Mouse (Mus musculus) intestine, postnatal 0 days (tissue): Measurements from ENCODE around the gene Platr17. TPM values are rescaled to one million over a fixed set of nuclear protein-coding genes. Genes with fewer than 3 reads are reported as not detected.

ENCODE experiments used
- ATAC-seq: fragments of 200-750 bp; cut with Nextera tagmentation; 2 replicates; pipeline ENCODE4 v1.8.0; 2017; ENCODE audit warnings: mild to moderate bottlenecking, moderate TSS enrichment, moderate library complexity
- H3K27ac ChIP-seq: fragments of 300-500 bp; sonication (generic); 2 replicates; pipeline ENCODE4 v1.5.1; 2014; ENCODE audit warnings: mild to moderate bottlenecking, low read depth, low read length, moderate library complexity
- H3K27me3 ChIP-seq: fragments of 300-500 bp; sonication (generic); replicated peaks from 2 replicates; pipeline ENCODE4 v1.6.1; 2014; ENCODE audit warnings: low read length, mixed read lengths; ENCODE audit not compliant: control insufficient read depth, insufficient read depth
- H3K36me3 ChIP-seq: fragments of 300-500 bp; sonication (generic); 2 replicates; pipeline ENCODE4 v1.6.1; 2014; ENCODE audit warnings: mild to moderate bottlenecking, moderate library complexity; ENCODE audit not compliant: control insufficient read depth, insufficient read depth
- H3K4me1 ChIP-seq: fragments of 300-500 bp; sonication (generic); replicated peaks from 2 replicates; pipeline ENCODE4 v1.6.1; 2014; ENCODE audit warnings: antibody characterized with exemption, low read length, mixed read lengths; ENCODE audit not compliant: control insufficient read depth, insufficient read depth
- H3K4me2 ChIP-seq: fragments of 300-500 bp; sonication (generic); replicated peaks from 2 replicates; pipeline ENCODE4 v1.6.1; 2014; ENCODE audit warnings: low read depth, mild to moderate bottlenecking, moderate library complexity
- H3K4me3 ChIP-seq: fragments of 300-500 bp; sonication (generic); 2 replicates; pipeline ENCODE4 v1.5.1; 2014; ENCODE audit warnings: low read depth, low read length
- H3K9ac ChIP-seq: fragments of 300-500 bp; sonication (generic); 2 replicates; pipeline ENCODE4 v1.6.1; 2014; ENCODE audit warnings: mild to moderate bottlenecking, low read depth, low read length
- H3K9me3 ChIP-seq: fragments of 300-500 bp; sonication (generic); 2 replicates; pipeline ENCODE4 v1.6.1; 2016; ENCODE audit warnings: mixed run types; ENCODE audit not compliant: control insufficient read depth
- CTCF ChIP-seq: sonication (generic); IDR thresholded peaks from 2 replicates; pipeline ENCODE4 v1.5.1; 2016; ENCODE audit warnings: low read depth, mild to moderate bottlenecking, control low read depth, antibody characterized with exemption, moderate library complexity
- whole genome bisulfite sequencing: fragments of 180-500 bp; shearing (Covaris S2); extraction: QIAGEN DNeasy Blood & Tissue Kit; methylation state at CpG from one replicate; pipeline ENCODE4 v1.1.7; 2014; 5-methylcytosine and 5-hydroxymethylcytosine counted together
- microRNA-seq: library from miRNA; unstranded; fragments of <30 nt; microRNA quantifications from one replicate; pipeline ENCODE4, GENCODE M21; 2016
- polyA plus RNA-seq: library from polyadenylated mRNA; unstranded; fragments of >200 nt; fragmentation: Nextera tagmentation; extraction: Ambion mirVana; gene quantifications from 2 replicates; pipeline ENCODE4 v1.2.1, GENCODE M21; 2015

Gene Platr17
- polyA plus RNA-seq, 1 experiment from 2014 or later, result 0.25 TPM

GRCm38 (mm10) chr17:33953961-33954565 is 49.1 kb downstream of the Platr17 start:
- Histone ChIP-seq H3K4me1 (peaks cover 10% of the 10 kb centered on the region; the same call in 1 of the 2 replicates), H3K27ac (no peak overlapping the region), H3K9ac (peak overlapping the region; percentile 70), H3K4me2 (peak overlapping the region; percentile 79), H3K36me3 (peaks cover 16% of the 10 kb centered on the region), H3K27me3 (no peaks in the 10 kb centered on the region), H3K9me3 (no peaks in the 10 kb centered on the region), H3K4me3 (peak overlapping the region; percentile 70)
- TF ChIP-seq CTCF, result no peak
- no peak for ATAC-seq
- WGBS, result 26% methylated on average over 5 of the region's 5 CpGs

- Histone ChIP-seq H3K4me3 (peak overlapping the region; percentile 70), H3K4me1 (peaks cover 10% of the 10 kb centered on the region; the same call in 1 of the 2 replicates), H3K9ac (peak overlapping the region; percentile 70), H3K27me3 (no peaks in the 10 kb centered on the region), H3K9me3 (no peaks in the 10 kb centered on the region), H3K36me3 (peaks cover 23% of the 10 kb centered on the region), H3K4me2 (peak overlapping the region; percentile 79), H3K27ac (peak overlapping the region; percentile 92)
- TF ChIP-seq CTCF, result no peak
- under 1% methylated on average over 33 of the region's 33 CpGs for WGBS
- ATAC-seq, result peak; percentile 6
These were observed 50.0 kb downstream of the Platr17 start for GRCm38 (mm10) chr17:33954646-33955554.

- H3K4me3 ChIP-seq, result peak within 1 kb of the TSS; percentile 70
- H3K27me3 ChIP-seq, result no peaks in the 10 kb centered on the region
- H3K4me2 ChIP-seq, result peak within 1 kb of the TSS; percentile 79
- WGBS, result under 1% methylated on average over 50 of the region's 50 CpGs
- TF ChIP-seq CTCF, result peak; percentile 53
- peak; percentile 80 for ATAC-seq
- H3K4me1 ChIP-seq, result peaks cover 10% of the 10 kb centered on the region; the same call in 1 of the 2 replicates
- no peaks in the 10 kb centered on the region for H3K9me3 ChIP-seq
- H3K27ac ChIP-seq, result peak within 1 kb of the TSS; percentile 92
- peak within 1 kb of the TSS; percentile 77 for H3K9ac ChIP-seq
- H3K36me3 ChIP-seq, result peaks cover 31% of the 10 kb centered on the region
These were observed 50.8 kb downstream of the Platr17 start, which contains the start of the genes Vps52 and Rps18 for GRCm38 (mm10) chr17:33955555-33956214. TSS of gene Vps52 (plus strand) at chr17:33955812. TSS of gene Rps18 (minus strand) at chr17:33956001.

Small RNA genes within 50 kb of the gene (microRNA-seq; reads per million reads assigned to microRNA genes)
- gene Gm27740, result not detected

Other genes with a start within 250 kb of the Platr17 start
- 145 and 152 TPM in 2 replicates for gene Hnrnpm, start 218.3 kb upstream of the Platr17 start, polyA plus RNA-seq
- gene March2, start 186.5 kb upstream of the Platr17 start, polyA plus RNA-seq, result 51.2 and 56.0 TPM in 2 replicates
- gene Rab11b, start 144.6 kb upstream of the Platr17 start, polyA plus RNA-seq, result 157 and 160 TPM in 2 replicates
- 26.7 and 33.5 TPM in 2 replicates for gene Angptl4, start 123.3 kb upstream of the Platr17 start, polyA plus RNA-seq
- 14.8 and 14.9 TPM in 2 replicates for gene Kank3, start 94.6 kb upstream of the Platr17 start, polyA plus RNA-seq
- gene Rps28, start 80.6 kb upstream of the Platr17 start, polyA plus RNA-seq, result 831 and 858 TPM in 2 replicates
- gene Ndufa7, start 80.6 kb upstream of the Platr17 start, polyA plus RNA-seq, result 503 and 513 TPM in 2 replicates
- 16.8 and 17.6 TPM in 2 replicates for gene Cd320, start 62.0 kb upstream of the Platr17 start, polyA plus RNA-seq
- not detected in 2 replicates for gene Gm7029, start 31.3 kb upstream of the Platr17 start, polyA plus RNA-seq
- 1.7 and 1.9 TPM in 2 replicates for gene Kifc1, start 14.5 kb upstream of the Platr17 start, polyA plus RNA-seq
- gene Daxx, start 4.3 kb downstream of the Platr17 start, polyA plus RNA-seq, result 20.6 and 22.6 TPM in 2 replicates
- 102 and 110 TPM in 2 replicates for gene Tapbp, start 10.8 kb downstream of the Platr17 start, polyA plus RNA-seq
- gene Zbtb22, start 10.8 kb downstream of the Platr17 start, polyA plus RNA-seq, result 11.1 and 12.9 TPM in 2 replicates
- 10.8 and 11.6 TPM in 2 replicates for gene Rgl2, start 24.4 kb downstream of the Platr17 start, polyA plus RNA-seq
- 111 and 116 TPM in 2 replicates for gene Pfdn6, start 35.2 kb downstream of the Platr17 start, polyA plus RNA-seq
- gene Wdr46, start 35.5 kb downstream of the Platr17 start, polyA plus RNA-seq, result 10.6 and 11.2 TPM in 2 replicates
- gene B3galt4, start 46.4 kb downstream of the Platr17 start, polyA plus RNA-seq, result 14.0 and 15.0 TPM in 2 replicates
- gene Vps52, start 50.7 kb downstream of the Platr17 start, polyA plus RNA-seq, result 23.5 and 25.5 TPM in 2 replicates
- 1,060 and 1,067 TPM in 2 replicates for gene Rps18, start 50.9 kb downstream of the Platr17 start, polyA plus RNA-seq
- 896 and 933 TPM in 2 replicates for gene H2-K1, start 95.2 kb downstream of the Platr17 start, polyA plus RNA-seq
- 9.1 and 10.1 TPM in 2 replicates for gene Ring1, start 119.5 kb downstream of the Platr17 start, polyA plus RNA-seq
- 59.8 and 67.1 TPM in 2 replicates for gene H2-Ke6, start 122.9 kb downstream of the Platr17 start, polyA plus RNA-seq
- gene Slc39a7, start 126.5 kb downstream of the Platr17 start, polyA plus RNA-seq, result 99.1 and 99.5 TPM in 2 replicates
- 19.5 and 22.1 TPM in 2 replicates for gene Rxrb, start 126.7 kb downstream of the Platr17 start, polyA plus RNA-seq
- 0.13 and 0.21 TPM in 2 replicates for gene Col11a2, start 134.3 kb downstream of the Platr17 start, polyA plus RNA-seq
- 0.25 and 0.90 TPM in 2 replicates for gene H2-Oa, start 187.2 kb downstream of the Platr17 start, polyA plus RNA-seq
- 15.2 and 16.7 TPM in 2 replicates for gene H2-DMa, start 214.4 kb downstream of the Platr17 start, polyA plus RNA-seq
- 51.8 and 60.0 TPM in 2 replicates for gene Brd2, start 217.5 kb downstream of the Platr17 start, polyA plus RNA-seq
- gene H2-DMb2, start 238.2 kb downstream of the Platr17 start, polyA plus RNA-seq, result 0.97 and 0.98 TPM in 2 replicates
- gene H2-DMb1, start 247.9 kb downstream of the Platr17 start, polyA plus RNA-seq, result 5.1 and 6.4 TPM in 2 replicates